Mouse (Mus musculus) T-helper 1 cell (primary cell): Measurements from ENCODE around the gene Gm21833.

Experiments
- in situ Hi-C: fragments of 300-600 bp; cut with MboI, MseI; formaldehyde crosslinking; loops from one replicate; pipeline ENCODE4 v1.15.1; 2025; ENCODE audit warnings: high pct_unique_total_duplicates

Gm21833 gene

DNA sequence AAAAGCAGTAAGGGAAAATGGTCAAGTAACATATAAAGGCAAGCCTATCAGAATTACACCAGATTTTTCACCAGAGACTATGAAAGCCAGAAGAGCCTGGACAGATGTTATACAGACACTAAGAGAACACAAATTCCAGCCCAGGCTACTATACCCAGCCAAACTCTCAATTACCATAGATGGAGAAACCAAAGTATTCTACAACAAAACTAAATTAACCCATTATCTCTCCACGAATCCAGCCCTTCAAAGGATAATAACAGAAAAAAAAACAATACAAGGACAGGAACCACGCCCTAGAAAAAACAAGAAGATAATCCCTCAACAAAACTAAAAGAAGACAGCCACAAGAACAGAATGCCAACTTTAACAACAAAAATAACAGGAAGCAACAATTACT is at the start of gene Gm21833:
TSS of gene Gm21833 (plus strand) at position 301 of the 400 bp plus-strand sequence.
- in situ Hi-C loops: loop anchor here (10.0 kb wide), 1 partner anchor 1073 kb away; no protein-coding TSS in a partner anchor

DNA sequence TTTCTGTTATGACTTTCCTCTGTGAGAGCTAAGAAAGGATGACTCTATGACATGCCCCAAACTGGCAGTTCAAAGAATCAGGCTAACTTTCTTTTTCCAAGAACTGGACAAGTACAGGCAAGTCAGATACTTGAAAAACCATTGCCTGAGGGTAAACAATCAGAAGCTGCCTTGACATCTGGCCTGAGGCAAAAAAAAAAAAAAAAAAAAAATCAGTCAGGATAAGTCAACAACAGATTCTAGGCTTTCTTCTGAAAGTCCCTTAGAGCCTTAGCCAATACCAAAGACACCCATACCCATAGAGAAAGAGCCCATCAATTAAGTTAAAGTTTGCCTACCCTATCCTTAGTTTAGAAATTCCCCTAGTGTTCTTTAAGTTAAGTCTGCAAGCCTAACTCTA is 38.7 kb upstream of the Gm21833 start:
- in situ Hi-C loops: no loop called here

DNA sequence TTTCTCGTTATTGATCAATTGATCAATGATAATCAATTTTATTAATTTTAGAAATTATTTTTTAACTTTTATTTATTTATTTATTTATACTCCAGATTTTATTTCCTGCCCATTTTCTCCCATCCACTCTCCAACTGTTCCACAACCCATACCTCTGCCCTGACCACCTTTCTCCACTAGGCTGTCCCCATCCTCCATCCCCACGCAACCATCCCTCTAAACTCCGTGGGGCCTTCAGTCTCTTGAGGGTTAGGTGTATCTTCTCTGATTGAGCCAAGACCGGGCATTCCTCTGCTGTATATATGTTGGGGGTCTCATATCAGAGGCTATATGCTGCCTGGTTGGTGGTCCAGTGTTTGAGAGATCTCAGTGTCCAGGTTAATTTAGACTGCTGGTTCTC is 31.7 kb upstream of the Gm21833 start:
- in situ Hi-C loops: no loop called here

GRCm38 (mm10) chr16:82815255-82815654 is 12.9 kb upstream of the Gm21833 start:
- in situ Hi-C loops: no loop called here

DNA sequence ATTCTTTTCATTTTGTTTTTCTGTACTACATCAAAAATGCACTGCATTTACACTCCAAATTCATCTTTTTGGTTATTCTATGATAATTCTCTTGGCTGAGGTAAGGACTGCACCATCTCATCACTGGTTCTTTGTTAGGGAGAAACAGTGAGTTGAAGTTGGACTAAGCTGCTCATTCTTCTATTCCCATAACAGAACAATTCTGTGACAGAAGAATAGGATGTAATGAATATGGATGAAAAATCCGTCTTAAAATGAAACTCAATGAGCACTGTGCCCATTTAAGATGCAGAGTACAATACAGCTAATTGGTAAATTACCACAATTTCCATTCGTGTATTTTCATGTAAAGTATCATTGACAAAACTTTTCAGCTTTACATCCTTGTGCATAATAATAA is 11.6 kb upstream of the Gm21833 start:
- in situ Hi-C loops: no loop called here

DNA sequence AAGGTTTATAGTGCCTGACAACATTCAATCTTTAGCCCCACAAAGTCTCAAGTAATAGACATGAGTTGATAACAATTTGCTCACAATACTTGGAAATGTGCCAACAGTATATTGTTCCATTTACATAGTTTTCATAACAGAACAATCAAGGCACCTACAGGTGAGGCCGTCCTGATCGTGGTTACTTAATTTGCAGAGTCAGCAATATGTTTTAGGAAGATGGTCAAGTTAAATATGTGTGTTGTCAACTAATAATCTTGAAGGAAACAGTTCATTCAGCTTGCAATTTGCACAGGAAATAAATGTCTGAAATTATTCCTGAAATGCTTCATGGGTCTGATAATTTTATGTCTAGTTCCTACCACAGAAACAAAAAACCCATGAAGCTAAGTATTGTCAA is 27.6 kb downstream of the Gm21833 start:
- in situ Hi-C loops: no loop called here

DNA sequence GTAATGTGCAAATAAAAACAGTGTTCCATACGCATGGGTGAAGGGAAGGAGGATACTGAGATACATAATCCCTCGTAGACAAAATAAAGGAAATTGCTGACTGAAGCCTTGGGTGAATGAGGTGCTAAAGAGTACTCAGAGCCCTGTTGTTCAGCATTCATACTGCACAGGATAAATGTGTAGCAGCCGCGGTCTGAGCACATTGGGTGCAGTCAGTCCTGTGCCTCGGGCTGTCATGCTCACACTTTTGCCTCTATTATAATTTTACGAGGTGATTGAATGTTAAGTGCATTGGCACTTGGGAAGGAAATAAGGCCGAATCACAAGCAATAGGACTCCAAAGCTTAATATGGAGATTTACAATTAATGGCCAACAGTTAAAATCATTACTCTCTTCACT is 36.4 kb downstream of the Gm21833 start:
- in situ Hi-C loops: no loop called here
